Mouse (Mus musculus): ENCODE data around the gene Fam76a.
A peak's percentile ranks its signal among the peaks of the same experiment; 100 is the strongest.

The Fam76a gene

DNA sequence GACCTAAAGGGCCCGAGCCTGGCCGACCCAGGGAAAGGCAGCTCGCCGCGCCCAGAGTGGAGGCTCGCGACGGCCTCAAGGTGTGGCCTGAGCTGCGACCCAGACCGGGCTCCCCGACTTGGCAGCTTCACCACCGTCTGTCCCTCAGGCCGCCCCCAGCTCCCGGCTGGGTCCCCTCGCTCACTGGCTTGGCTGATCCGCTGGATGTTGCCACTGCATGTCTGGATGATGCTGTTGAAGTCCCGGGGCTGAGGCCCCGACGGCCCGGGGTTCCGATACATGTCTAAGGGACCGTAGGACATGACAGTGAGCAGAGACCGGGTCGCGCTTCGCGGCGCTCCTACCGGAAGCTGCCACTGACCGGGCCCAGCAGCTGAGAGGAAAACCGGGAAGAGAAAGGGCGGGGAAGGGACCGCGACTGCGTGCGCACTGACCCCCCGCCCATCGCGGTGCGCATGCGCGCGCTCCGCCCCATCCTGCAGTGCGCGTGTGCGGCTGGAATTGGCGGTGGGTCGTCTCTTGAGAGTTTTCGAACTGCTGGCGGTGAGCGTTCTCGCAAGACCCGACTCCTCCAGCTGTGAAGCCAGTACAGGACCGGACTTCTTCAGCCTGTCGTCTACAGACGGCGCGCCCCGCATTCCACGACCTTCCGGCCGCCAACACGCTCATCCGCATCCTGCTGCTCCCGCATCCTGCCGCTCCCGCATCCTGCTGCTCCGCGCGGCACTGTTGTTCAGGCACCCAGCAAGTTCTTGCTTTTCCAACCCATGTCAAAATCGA, 38.1 kb downstream of the Fam76a start, which contains the start of gene Stx12:
Stx12 (minus strand) TSS at position 446 of the 780 bp plus-strand sequence.
- peak; percentile 91 to 95 for DNase-seq

DNA sequence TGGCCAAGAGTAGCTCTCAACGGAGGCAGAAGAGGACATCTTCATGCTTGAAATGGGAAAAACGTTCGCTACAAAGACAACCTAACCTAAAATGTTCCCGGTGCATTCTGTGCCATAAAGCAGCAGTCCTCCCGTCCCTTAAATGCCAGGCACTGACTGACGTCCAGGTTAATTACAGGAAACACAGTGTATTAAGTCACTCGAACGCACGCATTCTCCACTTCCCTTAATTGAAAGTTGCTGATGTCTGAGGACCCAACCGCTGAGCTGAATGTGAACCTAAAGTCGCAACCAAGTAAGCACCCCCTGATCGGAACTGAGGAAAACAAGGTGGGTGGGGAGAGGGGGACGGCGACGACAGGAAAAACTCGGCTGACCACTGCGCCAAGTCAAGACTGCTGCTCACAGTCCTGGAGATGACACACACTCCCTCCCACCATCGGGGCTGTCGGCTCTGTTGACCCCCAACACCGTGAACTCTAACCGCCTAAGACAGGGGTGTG, 38.7 kb downstream of the Fam76a start:
- DNase-seq, result no peak

DNA sequence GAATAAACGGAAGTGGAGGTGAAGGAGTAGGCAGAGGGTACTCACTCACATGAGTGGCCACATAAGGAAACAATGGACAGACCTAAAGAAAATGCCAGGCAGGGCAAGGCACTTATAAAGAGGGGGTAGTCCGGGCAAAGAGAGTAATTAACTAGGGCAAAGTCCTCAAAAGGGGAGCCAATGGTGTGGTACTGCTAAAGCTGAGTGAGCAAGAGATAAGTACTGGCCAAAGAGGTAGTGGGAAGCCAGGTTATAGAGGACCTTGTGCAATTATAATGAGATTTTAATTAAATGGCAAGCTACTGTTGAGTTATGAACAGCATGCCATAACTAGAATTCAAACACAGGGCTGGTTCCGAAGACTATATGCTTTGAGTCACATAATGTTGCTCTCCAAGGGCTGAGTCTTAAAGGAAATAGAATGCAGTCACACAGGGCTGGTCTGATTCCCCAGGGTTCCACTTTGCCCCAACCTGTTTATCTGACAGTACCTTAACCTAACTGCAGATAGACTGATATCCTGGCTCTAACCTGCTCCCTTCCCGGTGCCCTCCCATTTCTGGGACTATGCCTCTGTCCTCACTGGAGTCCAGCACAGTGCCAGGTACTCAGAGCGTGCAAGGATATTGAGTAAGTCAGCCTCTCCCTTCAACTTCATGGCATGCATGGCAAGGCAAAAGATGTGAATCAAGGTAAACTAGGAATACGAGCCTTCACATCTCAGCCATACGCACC, 47.8 kb downstream of the Fam76a start:
- no peak for DNase-seq

DNA sequence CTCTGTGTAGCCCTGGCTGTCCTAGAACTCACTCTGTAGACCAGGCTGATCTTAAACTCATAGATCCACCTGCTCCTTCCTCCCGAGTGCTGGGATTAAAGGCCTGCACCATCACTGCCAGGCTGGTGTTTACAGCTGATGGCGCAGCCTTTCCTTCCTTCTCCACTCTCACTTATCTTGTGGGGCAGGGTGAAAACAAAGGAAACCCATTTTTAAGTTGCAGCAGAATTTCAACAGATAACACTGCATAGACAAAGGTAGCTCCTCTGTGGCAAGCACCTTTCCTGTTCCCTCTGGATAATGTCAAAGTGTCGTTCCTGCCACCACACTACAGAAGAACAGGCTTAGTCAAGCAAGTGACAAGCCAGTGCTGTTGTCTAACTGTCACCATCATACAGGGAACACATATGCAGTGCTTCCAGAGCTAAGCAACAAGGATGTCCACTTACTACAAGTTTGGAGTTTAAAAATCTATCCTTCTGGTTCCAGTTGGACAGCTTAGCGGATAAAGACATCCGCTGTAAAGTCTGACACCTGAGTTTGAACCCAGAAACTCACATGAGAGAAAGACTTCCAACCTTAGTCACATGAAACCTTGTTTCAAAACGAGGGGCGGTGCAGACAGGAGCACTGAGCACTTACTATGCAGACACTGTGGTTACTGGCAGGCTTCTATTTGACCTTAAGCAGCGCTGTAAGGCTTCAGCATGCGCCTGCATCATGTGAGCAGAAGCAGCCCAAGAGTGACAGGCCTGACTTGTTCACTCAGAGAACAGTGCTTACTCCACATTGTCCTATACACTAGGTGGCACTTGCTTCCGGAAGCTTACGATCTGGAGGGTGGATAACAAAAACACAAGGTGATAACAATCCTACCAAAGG, 48.6 kb downstream of the Fam76a start:
- DNase-seq, result peak in 1 of 2 experiments; percentile 9

DNA sequence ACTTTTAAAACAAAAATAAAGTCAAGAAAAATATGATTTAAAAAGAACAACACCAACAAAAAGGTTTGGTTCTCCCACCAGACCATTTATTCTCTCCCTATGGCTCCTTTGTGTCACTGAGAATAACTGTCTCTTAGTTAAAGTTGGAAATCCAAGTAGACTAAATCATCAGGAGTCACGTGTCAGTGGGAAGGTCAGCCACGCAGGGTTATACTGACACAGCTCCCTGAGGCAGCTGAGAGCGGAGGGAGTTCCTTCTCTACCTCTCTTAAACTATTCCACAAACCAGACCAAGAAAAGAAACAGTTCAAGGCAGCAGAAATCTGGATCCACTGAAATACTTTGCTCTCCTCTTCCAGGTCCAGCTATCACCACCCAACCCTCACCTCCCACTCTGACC, 51.2 kb downstream of the Fam76a start:
- DNase-seq, result no peak

DNA sequence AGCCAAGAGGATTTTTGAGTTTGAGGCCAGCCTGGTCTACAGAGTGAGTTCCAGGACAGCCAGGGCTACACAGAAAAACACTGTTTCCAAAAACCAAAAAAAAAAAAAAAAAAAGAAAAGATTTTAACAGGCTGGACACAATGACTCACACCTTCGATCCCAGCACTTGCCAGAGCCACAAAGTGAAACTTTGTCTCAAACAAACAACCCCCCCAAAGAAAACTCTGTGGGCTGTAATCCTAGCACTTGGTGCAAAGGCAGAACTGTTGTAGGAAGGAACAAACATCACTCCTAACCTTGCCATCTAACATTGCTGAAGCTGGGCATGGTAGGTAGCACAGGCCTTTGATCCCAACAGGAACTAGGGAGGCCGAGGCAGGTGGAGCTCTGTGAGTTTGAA, 57.5 kb downstream of the Fam76a start:
- DNase-seq, result no peak

DNA sequence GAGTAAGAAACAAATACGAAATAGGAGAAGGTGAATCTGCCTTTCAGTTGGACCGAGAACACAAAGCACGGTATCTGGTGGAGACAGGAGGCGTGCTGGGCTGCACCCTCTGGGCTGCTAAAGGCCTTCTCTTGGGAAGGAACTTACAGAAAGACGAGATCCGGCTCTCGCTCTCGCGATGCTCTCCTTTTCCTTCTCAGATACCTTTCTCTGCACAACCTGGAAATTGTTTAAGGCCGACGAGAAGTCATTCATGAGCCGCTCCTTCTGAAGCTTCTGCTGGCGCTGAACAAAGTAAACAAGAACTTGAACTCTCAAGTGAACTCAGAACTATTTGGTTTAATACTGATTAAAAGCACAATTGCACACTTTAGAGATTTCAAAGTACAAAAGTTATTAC, 59.3 kb downstream of the Fam76a start:
- DNase-seq, result no peak

DNA sequence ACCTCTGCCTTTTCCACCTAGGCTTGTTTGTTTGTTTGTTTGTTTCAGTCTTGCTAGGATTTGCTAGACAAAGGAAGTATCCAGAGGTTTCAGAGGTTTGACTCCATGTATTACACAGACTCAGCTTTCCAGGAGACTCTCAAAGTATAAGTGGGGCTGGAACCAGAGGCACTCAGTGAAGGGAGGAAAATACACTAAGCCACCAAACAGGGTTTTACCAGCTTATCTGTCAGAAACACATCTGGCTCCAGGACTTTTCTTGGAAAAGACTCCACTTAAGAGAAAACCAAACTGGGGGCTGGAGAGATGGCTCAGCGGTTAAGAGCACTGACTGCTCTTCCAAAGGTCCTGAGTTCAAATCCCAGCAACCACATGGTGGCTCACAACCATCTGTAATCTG, 61.5 kb downstream of the Fam76a start:
- DNase-seq, result no peak
